Mouse (Mus musculus): ENCODE measurements around the gene Dnaaf3.
"Not testable (repeated sequence)": the region's sequence is repeated elsewhere in the genome, so short reads cannot be mapped to it uniquely, and the experiment has no call there.

Gene Dnaaf3

DNA sequence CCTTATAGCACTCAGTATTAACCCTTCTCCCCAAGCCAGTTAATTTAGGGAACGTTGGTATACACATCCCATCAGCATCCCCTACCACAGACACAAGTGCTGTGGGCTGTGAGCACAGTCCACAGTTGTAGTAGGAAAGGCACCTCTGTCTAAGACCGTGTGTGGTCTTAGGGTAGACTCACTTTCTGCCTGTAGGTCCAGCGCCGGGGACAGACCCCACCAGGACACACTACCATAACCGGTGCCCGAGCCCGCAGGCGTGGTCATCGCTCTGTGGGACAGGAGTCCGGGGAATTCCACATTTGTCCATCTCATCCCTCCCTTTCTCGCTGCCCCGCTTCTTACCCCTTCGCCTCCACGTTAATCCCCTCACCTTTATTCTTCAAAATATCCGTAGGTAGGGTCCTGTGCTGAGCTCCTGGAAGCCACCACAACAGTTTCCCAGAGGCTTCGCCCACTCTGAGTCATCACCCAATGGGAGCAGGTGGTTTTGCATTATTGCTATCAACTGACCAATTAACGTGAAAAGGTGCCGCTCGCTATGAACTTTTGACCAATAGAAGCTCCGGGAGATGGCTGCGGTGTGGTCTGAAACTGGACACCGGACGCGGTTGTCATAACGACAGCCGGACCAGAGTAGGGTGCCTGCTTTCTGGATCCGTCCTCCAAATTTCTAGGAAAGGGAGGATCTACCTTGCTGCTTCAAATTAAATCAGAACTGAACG lies at the start of gene Dnaaf3:
TSS of gene Dnaaf3 (minus strand) at position 449 of the 725 bp plus-strand sequence.
- no peak for DNase-seq

DNA sequence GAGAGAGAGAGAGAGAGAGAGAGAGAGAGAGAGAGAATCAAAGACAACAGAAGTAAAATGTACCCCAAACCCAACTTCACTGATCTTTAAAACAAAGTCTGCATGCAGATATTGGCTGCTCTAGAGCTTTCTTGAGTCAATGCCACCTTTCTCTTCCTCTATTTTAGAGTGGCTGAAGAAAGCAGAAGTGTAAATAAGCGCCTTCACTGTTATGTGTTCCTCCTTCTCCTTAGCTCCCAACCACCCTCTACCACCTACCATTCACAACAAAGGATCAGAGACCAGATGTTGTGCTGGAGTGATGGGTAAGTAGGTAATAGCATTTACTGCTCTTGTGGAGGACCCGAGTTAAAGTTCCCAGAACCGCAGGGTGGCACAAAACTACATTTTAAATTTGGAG lies 49.2 kb upstream of the Dnaaf3 start:
- not testable (repeated sequence) for DNase-seq

DNA sequence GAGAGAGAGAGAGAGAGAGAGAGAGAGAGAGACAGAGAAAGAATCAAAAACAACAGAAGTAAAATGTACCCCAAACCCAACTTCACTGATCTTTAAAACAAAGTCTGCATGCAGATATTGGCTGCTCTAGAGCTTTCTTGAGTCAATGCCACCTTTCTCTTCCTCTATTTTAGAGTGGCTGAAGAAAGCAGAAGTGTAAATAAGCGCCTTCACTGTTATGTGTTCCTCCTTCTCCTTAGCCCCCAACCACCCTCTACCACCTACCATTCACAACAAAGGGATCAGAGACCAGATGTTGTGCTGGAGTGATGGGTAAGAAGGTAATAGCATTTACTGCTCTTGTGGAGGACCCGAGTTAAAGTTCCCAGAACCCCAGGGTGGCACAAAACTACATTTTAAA lies 40.1 kb upstream of the Dnaaf3 start:
- not testable (repeated sequence) for DNase-seq

DNA sequence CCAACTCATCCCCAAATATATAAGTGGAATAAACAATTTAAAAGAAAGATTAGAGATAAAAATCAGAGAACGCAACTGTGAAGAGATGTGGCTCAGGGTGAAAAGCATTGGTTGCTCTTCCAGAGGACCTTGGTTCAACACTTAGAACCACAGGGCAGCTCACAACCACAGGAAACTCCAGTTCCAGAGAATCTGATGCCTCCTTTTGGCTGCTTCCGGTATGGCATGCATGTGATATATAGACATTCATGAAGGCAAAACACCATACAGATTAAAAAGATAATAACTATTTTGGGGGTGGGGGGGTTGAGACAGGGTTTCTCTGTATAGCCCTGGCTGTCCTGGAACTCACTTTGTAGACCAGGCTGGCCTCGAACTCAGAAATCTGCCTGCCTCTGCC lies 30.4 kb upstream of the Dnaaf3 start:
- no peak for DNase-seq

DNA sequence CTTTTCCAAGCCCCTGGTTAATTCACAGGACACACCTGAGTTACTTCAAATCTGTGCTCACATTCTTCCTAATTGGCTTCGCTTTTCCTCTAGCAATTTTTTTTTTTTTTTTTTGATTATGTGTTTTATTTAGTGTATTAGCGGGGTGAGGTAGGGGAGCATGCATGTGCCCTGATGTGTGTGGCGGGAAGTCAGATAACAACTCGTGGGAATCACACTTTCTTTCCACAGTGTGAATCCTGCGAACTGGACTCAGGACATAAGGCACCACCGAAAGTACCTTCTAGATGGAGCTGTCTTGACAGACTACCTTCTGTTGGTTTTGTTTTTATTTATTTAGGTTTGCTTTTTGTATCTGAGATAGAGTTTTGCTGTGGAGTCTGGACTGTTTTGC lies 24.9 kb upstream of the Dnaaf3 start:
- DNase-seq = no peak

DNA sequence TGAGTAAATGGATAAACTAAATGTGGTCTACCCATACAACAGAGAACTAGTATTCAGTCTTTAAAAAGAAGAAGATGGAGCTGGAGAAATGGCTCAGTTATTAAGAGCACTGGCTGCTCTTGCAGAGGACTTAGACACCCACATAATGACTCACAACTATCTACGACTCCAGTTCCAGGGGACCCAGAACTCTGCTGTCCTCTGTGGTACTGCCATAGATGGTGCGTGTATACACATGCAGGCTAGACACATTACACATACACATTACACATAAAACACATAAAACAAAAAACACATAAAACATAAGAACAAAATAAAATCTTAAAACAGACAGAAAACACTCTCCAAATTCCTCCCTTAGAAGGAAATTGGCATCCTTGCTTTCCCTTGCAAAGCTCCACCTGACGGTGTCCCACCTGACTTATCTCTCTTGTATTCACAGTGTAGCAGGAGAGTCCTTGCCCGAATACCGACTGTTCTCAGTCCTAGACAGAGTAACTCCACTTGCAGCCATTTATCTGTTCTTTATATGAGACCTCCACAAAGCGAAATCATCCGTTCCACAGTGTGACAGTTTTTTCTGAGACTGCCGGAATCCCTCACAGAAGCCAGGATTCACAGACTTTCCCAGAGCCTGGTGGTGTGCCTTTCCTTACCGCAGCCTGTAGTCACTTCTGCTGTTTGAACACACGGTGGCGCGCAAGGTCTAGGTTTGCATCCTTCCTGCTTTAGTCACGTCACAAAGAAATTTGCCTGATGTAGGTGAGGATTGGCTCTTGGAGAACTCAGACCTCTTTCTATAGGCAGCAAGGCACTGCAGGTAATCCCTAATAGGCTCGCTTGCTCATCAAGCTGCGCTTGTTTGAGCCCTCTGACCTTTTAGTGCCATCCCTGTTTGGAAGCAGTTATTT lies 24.3 kb upstream of the Dnaaf3 start:
- peak; percentile 80 to 84 for DNase-seq

DNA sequence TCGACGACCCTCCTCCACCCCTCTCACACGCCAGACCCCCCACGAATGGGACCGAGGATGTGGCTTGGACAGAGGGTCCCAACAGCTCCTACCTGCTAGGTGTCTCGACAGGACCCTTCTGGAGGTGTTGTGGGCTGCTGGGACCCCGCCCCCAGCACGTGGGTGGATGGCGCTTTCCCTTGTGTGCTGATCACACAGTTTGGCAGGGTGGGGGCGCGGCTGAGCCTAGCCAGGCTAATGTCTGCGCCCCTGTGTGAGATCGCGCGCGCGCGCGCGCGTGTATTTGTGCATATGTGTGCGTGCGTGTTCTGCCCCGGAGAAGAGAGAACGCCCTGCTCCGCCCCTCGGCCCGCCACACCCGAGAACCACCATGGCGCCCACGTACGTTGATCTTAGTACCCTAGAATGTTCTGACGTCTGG lies 15.0 kb upstream of the Dnaaf3 start, which contains the start of gene Syt5:
TSS of gene Syt5 (minus strand) at position 321 of the 421 bp plus-strand sequence.
- peak; percentile 19 to 40 for DNase-seq

DNA sequence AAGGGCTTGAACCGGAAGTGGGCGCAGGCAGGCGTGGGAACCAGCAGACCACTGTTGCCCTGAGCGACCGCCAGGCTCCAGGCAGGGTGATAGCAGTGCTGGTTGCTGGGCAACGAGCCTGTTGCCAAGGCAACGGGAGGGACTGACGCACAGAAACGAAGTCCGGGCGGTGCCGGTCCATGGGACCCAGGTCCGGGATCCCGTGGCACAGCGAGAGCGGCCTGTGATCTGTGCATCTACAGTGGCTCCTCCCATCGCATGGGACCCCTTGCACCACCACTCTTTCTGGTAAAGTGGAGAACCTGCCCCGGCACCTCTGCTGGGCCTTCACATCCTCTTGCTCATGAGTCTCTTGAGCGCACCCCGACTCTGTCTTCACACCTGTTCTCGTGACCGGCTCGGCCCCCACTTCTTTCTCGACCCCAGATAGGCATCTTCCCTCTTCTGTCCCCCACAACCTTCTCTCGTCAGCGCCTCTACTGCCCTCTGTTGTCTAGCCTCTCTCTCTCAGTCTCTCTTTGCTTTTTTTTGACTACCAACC lies 14.4 kb upstream of the Dnaaf3 start:
- DNase-seq = peak; percentile 85

DNA sequence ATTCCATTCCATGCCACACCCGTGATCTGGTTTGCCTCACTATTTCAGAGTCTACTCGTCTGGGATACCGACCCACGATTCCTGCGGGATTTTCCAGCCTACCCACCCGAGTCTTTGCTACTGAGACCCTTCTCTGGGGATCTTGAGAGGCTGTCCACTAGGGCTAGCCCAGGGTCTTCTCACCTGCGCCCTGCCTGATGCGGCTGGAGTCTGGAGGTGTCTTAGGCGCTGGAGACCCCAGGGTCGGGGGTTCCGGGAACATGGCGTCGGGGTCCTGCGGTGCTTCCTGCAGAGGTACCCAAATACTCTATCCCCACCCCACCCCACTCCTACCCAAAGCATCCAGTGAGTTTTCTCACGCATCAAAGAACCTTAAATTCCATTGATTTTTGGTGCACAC lies 13.8 kb upstream of the Dnaaf3 start:
- no peak for DNase-seq

DNA sequence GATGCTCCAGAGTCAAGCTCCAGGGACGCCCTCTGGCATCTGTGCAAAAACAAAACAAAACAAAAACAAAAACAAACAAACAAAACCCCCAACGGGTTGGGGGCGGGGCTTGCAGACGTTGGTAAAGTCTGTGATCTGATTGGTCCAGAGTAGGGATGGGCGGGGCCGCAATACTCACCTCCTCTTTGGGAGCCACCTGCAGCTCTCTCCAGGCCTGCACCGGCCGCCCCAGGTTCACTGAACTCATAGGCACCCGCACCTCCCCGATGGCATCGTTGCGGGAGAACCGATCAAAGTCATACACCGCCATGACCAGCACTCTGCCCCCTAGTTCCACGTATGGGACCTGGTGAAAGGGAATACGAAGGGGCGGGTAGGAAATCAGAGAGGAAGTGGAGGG lies 9.8 kb upstream of the Dnaaf3 start:
- DNase-seq = no peak

DNA sequence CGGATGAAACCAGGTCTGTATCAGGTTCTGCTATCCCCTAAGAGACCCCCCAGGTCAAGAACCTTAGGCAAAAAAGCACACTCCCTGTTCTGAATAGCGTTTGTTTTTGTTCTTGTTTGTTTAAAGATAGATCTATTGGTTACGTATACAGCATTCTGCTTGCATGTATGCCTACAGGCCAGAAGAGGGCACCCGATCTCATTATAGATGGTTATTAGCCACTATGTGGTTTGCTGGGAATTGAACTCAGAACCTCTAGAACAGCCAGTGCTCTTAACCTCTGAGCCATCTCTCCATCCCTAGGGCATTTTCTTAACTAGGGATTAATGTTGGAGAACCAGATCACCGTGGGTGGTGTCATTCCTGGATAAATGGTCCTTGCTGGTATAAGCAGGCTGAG lies 9.1 kb upstream of the Dnaaf3 start:
- no peak for DNase-seq

DNA sequence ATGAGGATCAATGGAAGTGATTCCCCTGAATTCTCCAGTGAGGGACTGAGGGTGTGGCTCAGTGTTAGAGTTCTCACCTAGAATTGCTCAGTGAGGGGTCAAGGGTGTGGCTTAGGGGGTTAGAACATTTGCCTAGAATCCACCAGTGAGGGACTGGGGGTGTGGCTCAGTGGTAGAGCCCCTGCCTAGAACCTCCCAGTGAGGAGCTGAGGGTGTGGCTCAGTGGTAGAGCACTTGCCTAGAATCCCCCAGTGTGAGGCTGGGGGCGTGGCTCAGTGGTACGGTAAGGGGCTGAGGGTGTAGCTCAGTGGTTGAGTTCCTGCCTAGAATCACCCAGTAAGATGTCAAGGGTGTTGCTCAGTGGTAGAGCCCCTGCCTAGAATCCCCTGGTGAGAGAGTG lies 6.8 kb upstream of the Dnaaf3 start:
- DNase-seq = no peak

DNA sequence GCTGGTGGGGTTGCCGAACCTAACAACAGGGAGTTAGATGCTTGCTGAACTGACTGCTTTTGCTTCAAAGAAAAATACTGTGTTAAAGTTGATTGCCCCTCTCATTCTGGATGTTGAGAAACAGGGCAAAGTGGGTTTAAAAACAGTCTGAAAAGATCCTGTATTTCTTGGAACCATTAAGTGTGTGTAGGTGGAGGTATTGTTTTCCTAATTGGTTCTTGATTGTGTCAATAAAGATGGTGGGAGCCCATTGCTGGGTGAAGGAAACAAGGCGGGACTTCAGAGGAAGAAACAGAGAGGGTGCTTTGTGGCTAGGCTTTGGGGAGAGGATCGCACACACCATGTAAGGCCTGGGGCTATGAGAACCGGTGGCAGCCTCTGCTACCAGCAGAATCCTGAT lies 4.9 kb upstream of the Dnaaf3 start:
- DNase-seq = no peak

DNA sequence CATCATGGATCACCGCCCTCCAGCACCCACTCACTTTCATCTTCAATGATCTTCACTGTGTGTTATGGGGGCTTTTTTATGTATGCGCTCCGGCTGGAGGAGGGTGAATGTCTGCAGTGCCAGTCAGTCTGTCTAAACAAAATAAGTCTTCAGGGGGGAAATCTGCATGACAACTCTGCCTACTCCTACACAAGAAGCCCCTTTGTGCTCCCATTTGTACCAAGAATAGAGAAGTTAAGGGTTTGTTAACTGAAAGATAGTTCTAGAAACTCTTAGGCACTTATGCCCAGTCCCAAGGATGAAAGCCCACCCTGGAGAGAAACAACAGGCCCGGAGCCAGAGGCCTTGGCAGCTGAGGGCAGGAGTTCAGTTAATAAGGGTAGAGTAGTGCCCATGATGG lies 4.1 kb upstream of the Dnaaf3 start:
- no peak for DNase-seq

DNA sequence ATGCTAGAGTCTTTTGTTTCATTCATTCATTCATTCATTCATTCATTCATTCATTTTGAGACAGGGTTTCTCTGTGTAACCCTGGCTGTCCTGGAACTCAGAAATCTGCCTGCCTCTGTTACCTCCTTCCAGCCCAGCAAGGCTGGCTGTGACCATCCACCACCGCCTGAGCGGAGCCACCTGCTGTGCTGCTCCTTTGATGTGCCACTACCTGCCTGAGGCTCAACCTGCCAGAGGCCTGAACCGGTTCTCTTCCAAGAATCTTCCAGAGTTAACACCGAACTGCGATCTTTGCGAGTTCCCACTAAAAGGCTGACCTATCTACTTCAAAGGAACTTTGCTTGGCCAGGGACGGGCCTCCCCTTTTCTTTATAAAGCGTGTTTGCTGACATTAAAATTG lies 2.1 kb downstream of the Dnaaf3 start:
- not testable (repeated sequence) for DNase-seq

DNA sequence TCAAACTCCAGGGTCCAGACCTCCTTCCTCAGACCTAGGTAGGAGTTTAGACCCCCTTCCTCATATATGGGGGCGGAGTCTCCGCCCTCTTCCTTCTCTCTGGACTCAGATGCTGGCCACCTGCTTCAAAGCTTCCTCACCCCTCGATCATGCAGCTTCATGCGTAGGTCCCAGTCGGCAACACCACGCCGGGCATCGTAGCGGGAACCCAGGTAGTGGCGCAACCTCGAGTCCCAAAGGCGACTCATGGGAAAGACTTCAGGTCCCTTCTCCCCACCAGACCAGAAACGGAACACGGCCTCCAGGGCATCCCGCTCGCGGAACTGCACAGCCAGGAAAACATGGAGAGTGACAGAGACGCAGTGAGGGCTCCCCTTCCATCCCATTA lies 5.0 kb downstream of the Dnaaf3 start:
- DNase-seq = no peak

DNA sequence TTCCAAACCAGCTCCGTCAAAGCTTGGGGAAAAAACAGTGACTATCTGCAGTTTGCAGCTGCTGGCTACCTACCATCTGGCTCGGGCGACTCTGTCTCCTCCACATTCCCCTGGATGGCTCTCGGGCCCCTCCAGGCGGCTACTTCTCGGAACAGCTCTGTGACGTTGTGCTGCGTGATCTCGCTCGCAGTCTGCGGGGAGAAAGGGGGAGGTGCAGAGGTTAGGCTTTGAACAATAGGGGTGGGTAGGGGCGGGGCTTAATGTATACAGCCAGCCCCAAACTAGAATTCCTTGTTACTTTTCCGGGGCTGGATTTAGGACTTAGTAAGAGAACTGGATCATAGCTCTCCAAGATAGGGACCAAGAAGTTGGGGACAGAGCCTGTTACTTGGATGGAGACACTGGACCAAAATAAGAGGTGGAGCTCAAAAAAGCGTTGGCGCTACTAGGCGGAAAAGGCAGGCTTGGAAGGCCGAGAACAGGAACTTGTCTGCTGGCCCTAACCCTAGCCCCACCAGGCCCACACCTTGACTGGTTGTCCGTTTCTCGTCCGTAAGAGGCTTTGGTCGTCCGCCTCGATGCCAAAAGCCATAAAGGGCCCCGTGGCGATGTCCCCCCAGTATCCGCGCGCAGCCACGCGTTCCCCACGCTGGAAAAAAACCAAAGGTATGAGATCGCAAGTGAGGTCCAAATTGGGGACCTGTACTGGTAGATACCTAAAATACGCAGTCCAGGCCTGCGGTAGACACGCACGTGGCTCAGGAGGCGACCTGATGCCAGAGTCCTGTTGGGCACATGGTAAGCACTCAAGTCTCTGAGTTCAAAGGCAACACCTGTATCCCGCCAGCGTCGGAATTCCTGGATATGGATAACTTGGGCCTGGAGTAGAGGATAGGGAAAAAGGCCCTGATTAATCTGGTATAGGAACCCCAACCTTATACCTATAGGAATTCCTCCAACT lies 5.6 kb downstream of the Dnaaf3 start:
- DNase-seq = peak; percentile 62 to 70

DNA sequence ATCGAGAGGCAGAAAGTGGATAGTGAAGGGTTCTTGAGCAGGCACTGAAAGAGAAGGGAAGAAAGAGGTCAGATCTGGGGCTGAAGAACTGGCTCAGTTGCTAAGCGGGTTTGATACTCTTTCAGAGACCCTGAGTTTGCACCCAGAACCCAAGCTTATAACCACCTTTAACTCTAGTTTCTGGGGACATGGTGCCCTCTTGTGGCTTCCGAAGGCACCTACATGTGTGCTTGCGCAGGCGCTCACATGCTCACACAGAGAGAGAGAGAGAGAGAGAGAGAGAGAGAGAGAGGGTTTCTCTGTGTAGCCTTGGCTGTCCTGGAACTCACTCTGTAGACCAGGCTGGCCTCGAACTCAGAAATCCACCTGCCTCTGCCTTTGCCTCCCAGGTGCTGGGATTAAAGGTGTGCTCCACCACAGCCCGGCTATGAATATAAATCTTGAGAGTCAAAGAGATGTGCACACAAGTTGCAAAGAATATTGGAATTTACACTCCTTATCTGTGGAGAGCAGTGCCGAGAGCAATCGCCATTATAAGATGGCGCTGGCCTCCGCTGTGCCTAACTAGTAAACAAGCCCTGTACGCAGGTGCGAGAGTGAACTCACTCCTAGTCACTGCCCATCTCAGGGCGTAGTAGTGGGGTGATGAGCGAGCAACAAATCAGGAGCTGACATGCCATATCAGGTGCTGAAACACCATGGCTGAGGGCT lies 7.9 kb downstream of the Dnaaf3 start, which contains the start of gene Tnni3:
TSS of gene Tnni3 (minus strand) at position 18 of the 711 bp plus-strand sequence.
- DNase-seq = peak; percentile 48 to 57

DNA sequence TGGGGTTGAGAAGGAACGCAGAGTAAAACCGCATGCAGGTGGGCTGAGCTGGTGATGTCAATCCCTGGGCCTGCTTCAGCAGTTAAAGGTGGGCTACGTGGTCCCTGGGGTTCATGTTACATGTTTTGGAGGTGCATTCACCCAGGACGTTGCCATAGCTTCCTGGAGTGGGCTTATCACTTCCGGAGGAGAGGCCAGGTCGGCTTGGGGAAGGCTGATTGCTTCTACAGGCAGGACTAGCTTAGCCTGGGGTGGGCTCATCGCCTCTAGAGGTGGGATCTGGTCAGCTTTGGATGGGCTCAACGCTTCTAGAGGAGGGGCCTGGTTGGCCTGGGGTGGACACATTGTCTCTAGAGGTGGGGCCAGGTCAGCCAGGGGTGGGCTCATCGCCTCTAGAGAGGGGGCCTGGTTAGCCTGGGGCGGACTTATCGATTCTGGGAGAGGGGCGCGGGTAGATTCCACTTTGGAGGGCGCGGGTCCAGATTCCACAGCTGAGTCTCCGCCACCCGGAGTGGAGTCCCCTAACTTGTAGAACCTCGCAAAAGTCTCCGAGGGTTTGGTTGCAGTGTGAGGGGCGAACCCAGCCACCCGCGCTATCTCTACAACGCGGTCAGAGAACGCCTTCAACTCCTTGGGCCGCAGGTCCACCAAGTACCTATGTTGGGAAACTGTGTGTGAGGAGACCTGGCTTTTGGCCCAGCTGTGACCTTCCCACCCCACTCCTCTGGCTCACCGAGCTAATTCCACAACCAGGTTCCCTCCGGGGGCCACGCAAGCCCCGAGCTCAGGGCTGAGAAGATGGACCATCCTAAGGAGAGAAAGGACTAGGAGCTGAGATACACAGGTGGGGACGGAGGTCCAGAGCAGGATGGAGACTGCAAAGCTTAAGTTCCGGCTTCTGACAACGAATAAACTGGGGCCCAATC lies 8.8 kb downstream of the Dnaaf3 start:
- DNase-seq = no peak

DNA sequence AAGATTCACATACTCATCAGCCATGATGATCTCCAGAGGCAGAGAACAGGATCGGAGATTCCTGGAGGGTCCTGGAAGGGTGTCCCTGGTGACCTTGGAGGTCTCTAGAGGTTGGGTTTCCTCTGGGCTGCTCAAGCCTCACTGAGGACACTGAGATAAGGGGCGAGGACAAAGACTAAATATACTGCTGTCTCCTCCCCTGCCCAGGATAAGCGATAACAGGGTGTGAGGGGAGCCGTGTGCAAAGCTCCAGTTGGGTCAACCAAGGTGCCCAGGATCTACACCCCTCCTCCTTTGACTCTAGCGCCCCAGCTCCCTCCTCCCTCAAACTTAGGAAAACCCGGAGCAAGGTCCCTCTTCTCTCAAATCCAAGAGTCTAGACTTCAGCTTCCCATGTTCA lies 10.0 kb downstream of the Dnaaf3 start:
- DNase-seq = no peak

Measured in cerebellum, postnatal 36 days (tissue).